Mouse (Mus musculus) hindbrain, embryonic 11.5 days (tissue): Measurements from ENCODE around the gene Kdm3a. TPM values are rescaled to one million over a fixed set of nuclear protein-coding genes. Genes with fewer than 3 reads are reported as not detected.

Experiments
- ATAC-seq: fragments of 200-750 bp; cut with Nextera tagmentation; 2 replicates; pipeline ENCODE4 v1.8.0; 2017; ENCODE audit warnings: mild to moderate bottlenecking, moderate TSS enrichment, moderate library complexity; ENCODE audit not compliant: low FRiP score
- DNase-seq: peaks from one replicate; pipeline ENCODE4 v3.0.0-alpha.2; 2015; ENCODE audit warnings: low spot score
- H3K27ac ChIP-seq: fragments of 300-500 bp; sonication (generic); 2 replicates; pipeline ENCODE4 v1.5.1; 2014; ENCODE audit warnings: mild to moderate bottlenecking, low read depth, low read length
- H3K27me3 ChIP-seq: fragments of 300-500 bp; sonication (generic); 2 replicates; pipeline ENCODE4 v1.6.1; 2014; ENCODE audit warnings: mild to moderate bottlenecking, low read length, moderate library complexity, mixed read lengths; ENCODE audit not compliant: control insufficient read depth, insufficient read depth
- H3K36me3 ChIP-seq: fragments of 300-500 bp; sonication (generic); 2 replicates; pipeline ENCODE4 v1.6.1; 2014; ENCODE audit warnings: mild to moderate bottlenecking, low read length, moderate library complexity, mixed read lengths; ENCODE audit not compliant: control insufficient read depth, insufficient read depth
- H3K4me1 ChIP-seq: fragments of 300-500 bp; sonication (generic); replicated peaks from 2 replicates; pipeline ENCODE4 v1.6.1; 2014; ENCODE audit warnings: low read length, mixed read lengths; ENCODE audit not compliant: control insufficient read depth, insufficient read depth
- H3K4me2 ChIP-seq: fragments of 300-500 bp; sonication (generic); replicated peaks from 2 replicates; pipeline ENCODE4 v1.6.1; 2014; ENCODE audit warnings: mild to moderate bottlenecking, low read depth, low read length
- H3K4me3 ChIP-seq: fragments of 300-500 bp; sonication (generic); 2 replicates; pipeline ENCODE4 v1.5.1; 2014; ENCODE audit warnings: low read depth, low read length
- H3K9ac ChIP-seq: fragments of 300-500 bp; sonication (generic); 2 replicates; pipeline ENCODE4 v1.6.1; 2014; ENCODE audit warnings: low read depth, low read length
- H3K9me3 ChIP-seq: fragments of 300-500 bp; sonication (generic); 2 replicates; pipeline ENCODE4 v1.6.1; 2016; ENCODE audit warnings: low read length; ENCODE audit not compliant: control insufficient read depth
- WGBS: fragments of 180-500 bp; shearing (Covaris S2); extraction: QIAGEN DNeasy Blood & Tissue Kit; methylation state at CpG from one replicate; pipeline ENCODE4 v1.1.7; 2014; 5-methylcytosine and 5-hydroxymethylcytosine counted together
- polyA plus RNA-seq: library from polyadenylated mRNA; unstranded; fragments of >200 nt; fragmentation: Nextera tagmentation; extraction: Ambion mirVana; gene quantifications from 2 replicates; pipeline ENCODE4 v1.2.1, GENCODE M21; 2014

Kdm3a gene
- polyA plus RNA-seq, 1 experiment from 2014 or later: 69.8 TPM

GRCm38 (mm10) chr6:71631706-71632461, 906 bp downstream of the Kdm3a start:
- Histone ChIP-seq H3K4me3 (peak overlapping the region; percentile 69), H3K36me3 (peaks cover 5% of the 10 kb centered on the region), H3K9me3 (no peaks in the 10 kb centered on the region), H3K4me1 (peaks cover 4% of the 10 kb centered on the region; the same call in 1 of the 2 replicates), H3K4me2 (peak overlapping the region; percentile 51), H3K9ac (peak overlapping the region; percentile 86), H3K27me3 (no peaks in the 10 kb centered on the region), H3K27ac (peak overlapping the region; percentile 95)
- peak; percentile 52 for DNase-seq
- 2% methylated on average over 38 of the region's 42 CpGs for WGBS
- ATAC-seq: peak; percentile 4

GRCm38 (mm10) chr6:71631196-71631595, 1.6 kb downstream of the Kdm3a start:
- H3K4me3 ChIP-seq: peak overlapping the region; percentile 69
- H3K4me2 ChIP-seq: peak overlapping the region; percentile 51
- DNase-seq (no peak), ATAC-seq (no peak)
- H3K36me3 ChIP-seq: peaks cover 10% of the 10 kb centered on the region
- 16% methylated on average over 2 of the region's 2 CpGs for WGBS
- no peak overlapping the region for H3K9ac ChIP-seq
- H3K27ac ChIP-seq: no peak overlapping the region
- H3K9me3 ChIP-seq: no peaks in the 10 kb centered on the region
- H3K4me1 ChIP-seq: peaks cover 4% of the 10 kb centered on the region; the same call in 1 of the 2 replicates
- no peaks in the 10 kb centered on the region for H3K27me3 ChIP-seq

GRCm38 (mm10) chr6:71627325-71627724, 5.5 kb downstream of the Kdm3a start:
- peaks cover 18% of the 10 kb centered on the region for H3K36me3 ChIP-seq
- H3K27ac ChIP-seq: no peak overlapping the region
- DNase-seq (no peak), ATAC-seq (no peak)
- peaks cover 4% of the 10 kb centered on the region; the same call in 1 of the 2 replicates for H3K4me1 ChIP-seq
- no peak overlapping the region for H3K4me2 ChIP-seq
- H3K9ac ChIP-seq: no peak overlapping the region
- H3K9me3 ChIP-seq: no peaks in the 10 kb centered on the region
- no peak overlapping the region for H3K4me3 ChIP-seq
- H3K27me3 ChIP-seq: no peaks in the 10 kb centered on the region

GRCm38 (mm10) chr6:71625984-71626383, 6.8 kb downstream of the Kdm3a start:
- no peaks in the 10 kb centered on the region for H3K27me3 ChIP-seq
- no peak overlapping the region for H3K9ac ChIP-seq
- no peak overlapping the region for H3K4me3 ChIP-seq
- H3K4me2 ChIP-seq: no peak overlapping the region
- peaks cover 21% of the 10 kb centered on the region for H3K36me3 ChIP-seq
- peaks cover 4% of the 10 kb centered on the region; the same call in 1 of the 2 replicates for H3K4me1 ChIP-seq
- no peak for ATAC-seq
- no peaks in the 10 kb centered on the region for H3K9me3 ChIP-seq
- H3K27ac ChIP-seq: no peak overlapping the region
- 87% methylated on average over 2 of the region's 2 CpGs for WGBS
- no peak for DNase-seq

GRCm38 (mm10) chr6:71624723-71625122, 8.1 kb downstream of the Kdm3a start:
- H3K27ac ChIP-seq: no peak overlapping the region
- no peak overlapping the region for H3K4me3 ChIP-seq
- H3K27me3 ChIP-seq: no peaks in the 10 kb centered on the region
- ATAC-seq (no peak), DNase-seq (no peak)
- H3K9me3 ChIP-seq: no peaks in the 10 kb centered on the region
- H3K4me2 ChIP-seq: no peak overlapping the region
- no peaks in the 10 kb centered on the region for H3K4me1 ChIP-seq
- peaks cover 21% of the 10 kb centered on the region for H3K36me3 ChIP-seq
- H3K9ac ChIP-seq: no peak overlapping the region

GRCm38 (mm10) chr6:71621981-71622380, 10.8 kb downstream of the Kdm3a start:
- no peaks in the 10 kb centered on the region for H3K27me3 ChIP-seq
- ATAC-seq (no peak), DNase-seq (no peak)
- H3K36me3 ChIP-seq: peaks cover 16% of the 10 kb centered on the region
- H3K4me3 ChIP-seq: no peak overlapping the region
- WGBS: 95% methylated on average over 5 of the region's 5 CpGs
- H3K9me3 ChIP-seq: no peaks in the 10 kb centered on the region
- no peak overlapping the region for H3K4me2 ChIP-seq
- no peak overlapping the region for H3K27ac ChIP-seq
- H3K9ac ChIP-seq: no peak overlapping the region
- no peaks in the 10 kb centered on the region for H3K4me1 ChIP-seq

- 88% methylated on average over 5 of the region's 5 CpGs for WGBS
- DNase-seq (no peak), ATAC-seq (no peak)
- no peaks in the 10 kb centered on the region for H3K4me1 ChIP-seq
- H3K4me3 ChIP-seq: no peak overlapping the region
- H3K27ac ChIP-seq: no peak overlapping the region
- H3K27me3 ChIP-seq: no peaks in the 10 kb centered on the region
- H3K9me3 ChIP-seq: no peaks in the 10 kb centered on the region
- peaks cover 13% of the 10 kb centered on the region for H3K36me3 ChIP-seq
- H3K4me2 ChIP-seq: no peak overlapping the region
- H3K9ac ChIP-seq: no peak overlapping the region
Observed at GRCm38 (mm10) chr6:71621551-71621950, 11.2 kb downstream of the Kdm3a start.

GRCm38 (mm10) chr6:71616959-71617358, 15.8 kb downstream of the Kdm3a start:
- DNase-seq (no peak), ATAC-seq (no peak)
- 88% methylated on average over 5 of the region's 5 CpGs for whole genome bisulfite sequencing
- H3K4me3 ChIP-seq: no peak overlapping the region
- H3K4me1 ChIP-seq: no peaks in the 10 kb centered on the region
- H3K27me3 ChIP-seq: no peaks in the 10 kb centered on the region
- H3K9me3 ChIP-seq: no peaks in the 10 kb centered on the region
- H3K4me2 ChIP-seq: no peak overlapping the region
- H3K36me3 ChIP-seq: peaks cover 14% of the 10 kb centered on the region
- H3K27ac ChIP-seq: no peak overlapping the region
- no peak overlapping the region for H3K9ac ChIP-seq

GRCm38 (mm10) chr6:71613225-71613624, 19.6 kb downstream of the Kdm3a start:
- Histone ChIP-seq H3K9me3 (no peaks in the 10 kb centered on the region), H3K4me2 (no peak overlapping the region), H3K4me1 (no peaks in the 10 kb centered on the region), H3K9ac (no peak overlapping the region), H3K4me3 (no peak overlapping the region), H3K27ac (no peak overlapping the region), H3K36me3 (peaks cover 11% of the 10 kb centered on the region), H3K27me3 (no peaks in the 10 kb centered on the region)
- ATAC-seq (no peak), DNase-seq (no peak)
